Mouse (Mus musculus) limb, embryonic 11.5 days (tissue): ENCODE data around the gene Myog. TPM values are rescaled to one million over a fixed set of nuclear protein-coding genes. Genes with fewer than 3 reads are reported as not detected.
"Not testable (repeated sequence)": the region's sequence is repeated elsewhere in the genome, so short reads cannot be mapped to it uniquely, and the experiment has no call there.

Experiments
- ATAC-seq: fragments of 200-750 bp; cut with Nextera tagmentation; 2 replicates; pipeline ENCODE4 v1.8.0; 2017; ENCODE audit warnings: low read depth; ENCODE audit not compliant: insufficient number of reproducible peaks, low FRiP score, low TSS enrichment
- DNase-seq: peaks from one replicate; pipeline ENCODE4 v3.0.0-alpha.2; 2015; ENCODE audit warnings: low spot score
- H3K27ac ChIP-seq: fragments of 300-500 bp; sonication (generic); replicated peaks from 2 replicates; pipeline ENCODE4 v1.5.1; 2014; ENCODE audit warnings: low read depth, mild to moderate bottlenecking, low read length
- H3K27me3 ChIP-seq: fragments of 300-500 bp; sonication (generic); 2 replicates; pipeline ENCODE4 v1.6.1; 2014; ENCODE audit warnings: mild to moderate bottlenecking, low read length, mixed read lengths; ENCODE audit not compliant: control insufficient read depth, insufficient read depth
- H3K36me3 ChIP-seq: fragments of 300-500 bp; sonication (generic); 2 replicates; pipeline ENCODE4 v1.6.1; 2014; ENCODE audit warnings: mild to moderate bottlenecking, low read length, moderate library complexity, mixed read lengths; ENCODE audit not compliant: control insufficient read depth, insufficient read depth
- H3K4me1 ChIP-seq: fragments of 300-500 bp; sonication (generic); 2 replicates; pipeline ENCODE4 v1.6.1; 2014; ENCODE audit warnings: low read length, mixed read lengths; ENCODE audit not compliant: control insufficient read depth, insufficient read depth
- H3K4me2 ChIP-seq: fragments of 300-500 bp; sonication (generic); 2 replicates; pipeline ENCODE4 v1.6.1; 2014; ENCODE audit warnings: low read depth, mild to moderate bottlenecking, moderate library complexity; ENCODE audit not compliant: severe bottlenecking
- H3K4me3 ChIP-seq: fragments of 300-500 bp; sonication (generic); 2 replicates; pipeline ENCODE4 v1.5.1; 2014; ENCODE audit warnings: low read depth, low read length
- H3K9ac ChIP-seq: fragments of 300-500 bp; sonication (generic); 2 replicates; pipeline ENCODE4 v1.6.1; 2014; ENCODE audit warnings: mild to moderate bottlenecking, low read length
- H3K9me3 ChIP-seq: fragments of 300-500 bp; sonication (generic); 2 replicates; pipeline ENCODE4 v1.6.1; 2016; ENCODE audit warnings: low read length; ENCODE audit not compliant: control insufficient read depth
- WGBS: fragments of 180-500 bp; shearing (Covaris S2); extraction: QIAGEN DNeasy Blood & Tissue Kit; methylation state at CpG from one replicate; pipeline ENCODE4 v1.1.7; 2014; 5-methylcytosine and 5-hydroxymethylcytosine counted together
- polyA plus RNA-seq: library from polyadenylated mRNA; unstranded; fragments of >200 nt; fragmentation: Nextera tagmentation; extraction: Ambion mirVana; gene quantifications from 2 replicates; pipeline ENCODE4 v1.2.1, GENCODE M21; 2014

Gene Myog
- polyA plus RNA-seq, 1 experiment from 2014 or later, result 30.5 TPM

DNA sequence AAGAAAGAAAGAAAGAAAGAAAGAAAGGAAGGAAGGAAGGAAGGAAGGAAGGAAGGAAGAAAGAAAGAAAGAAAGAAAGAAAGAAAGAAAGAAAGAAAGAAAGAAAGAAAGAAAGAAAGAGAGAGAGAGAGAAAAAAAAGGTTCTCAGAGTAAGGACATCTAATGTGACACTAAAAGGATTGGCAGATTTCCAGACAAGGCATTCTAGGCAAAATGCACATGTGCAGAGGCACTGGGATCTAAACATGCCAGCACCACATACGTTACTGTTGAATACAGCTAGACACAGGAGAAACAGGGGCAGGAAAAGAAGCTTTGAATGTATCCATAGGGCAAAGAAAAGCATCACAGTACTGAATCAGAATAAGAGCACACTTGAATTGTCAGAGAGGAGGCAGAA, 40.1 kb upstream of the Myog start:
- not testable (repeated sequence) for H3K4me1 ChIP-seq, DNase-seq, H3K27ac ChIP-seq, ATAC-seq, H3K4me3 ChIP-seq, H3K36me3 ChIP-seq, H3K9ac ChIP-seq, H3K9me3 ChIP-seq, H3K4me2 ChIP-seq, H3K27me3 ChIP-seq
- WGBS, result 89% methylated on average over 1 of the region's 1 CpGs

DNA sequence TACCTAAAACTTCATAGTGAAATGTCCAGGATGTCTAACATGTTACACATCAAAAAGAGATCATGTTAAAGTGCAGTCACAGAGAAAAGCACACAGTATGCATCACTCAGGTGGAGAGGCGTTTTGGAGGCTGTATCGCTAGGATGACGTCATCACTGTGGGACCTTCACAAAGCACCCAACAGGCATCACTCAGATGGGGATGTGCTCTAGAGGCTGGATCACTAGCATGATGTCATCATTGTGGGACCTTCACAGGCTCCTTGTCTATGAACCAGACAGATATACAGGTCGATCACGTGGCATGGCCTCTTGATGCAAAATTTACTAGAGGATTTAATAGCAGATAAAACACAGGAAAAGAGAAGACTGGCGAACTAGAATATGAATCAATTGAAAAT, 25.4 kb upstream of the Myog start:
- Histone ChIP-seq H3K27me3 (no peaks in the 10 kb centered on the region), H3K27ac (no peak overlapping the region), H3K9ac (no peak overlapping the region), H3K4me2 (no peak overlapping the region), H3K4me3 (no peak overlapping the region), H3K36me3 (no peaks in the 10 kb centered on the region), H3K4me1 (no peaks in the 10 kb centered on the region), H3K9me3 (no peaks in the 10 kb centered on the region)
- WGBS, result 93% methylated on average over 6 of the region's 6 CpGs
- DNase-seq (no peak), ATAC-seq (no peak)

DNA sequence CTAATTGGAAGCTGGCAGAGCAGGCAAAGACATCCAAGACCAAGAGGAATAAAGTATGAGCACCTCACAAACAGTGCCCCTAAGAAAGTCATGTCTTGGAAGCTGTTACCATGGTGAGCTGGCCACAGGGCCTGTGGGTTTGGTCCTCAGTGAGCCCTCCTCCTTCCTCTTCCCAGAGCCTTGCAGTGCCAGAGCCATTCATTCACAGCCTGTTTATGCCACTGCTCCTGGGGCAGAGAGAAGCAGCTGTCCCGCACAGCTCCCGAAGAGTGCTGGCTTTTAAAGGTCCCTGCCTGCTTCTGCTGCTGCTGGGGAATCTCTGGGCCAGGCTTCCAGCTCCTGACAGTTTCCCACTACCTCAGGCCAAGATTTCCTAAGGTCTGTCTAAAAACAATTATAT, 24.0 kb upstream of the Myog start:
- DNase-seq (no peak), ATAC-seq (no peak)
- no peak overlapping the region for H3K27ac ChIP-seq
- H3K27me3 ChIP-seq, result no peaks in the 10 kb centered on the region
- no peaks in the 10 kb centered on the region for H3K36me3 ChIP-seq
- WGBS, result 49% methylated on average over 2 of the region's 2 CpGs
- H3K4me3 ChIP-seq, result no peak overlapping the region
- H3K9ac ChIP-seq, result no peak overlapping the region
- no peaks in the 10 kb centered on the region for H3K9me3 ChIP-seq
- H3K4me1 ChIP-seq, result no peaks in the 10 kb centered on the region
- H3K4me2 ChIP-seq, result no peak overlapping the region

DNA sequence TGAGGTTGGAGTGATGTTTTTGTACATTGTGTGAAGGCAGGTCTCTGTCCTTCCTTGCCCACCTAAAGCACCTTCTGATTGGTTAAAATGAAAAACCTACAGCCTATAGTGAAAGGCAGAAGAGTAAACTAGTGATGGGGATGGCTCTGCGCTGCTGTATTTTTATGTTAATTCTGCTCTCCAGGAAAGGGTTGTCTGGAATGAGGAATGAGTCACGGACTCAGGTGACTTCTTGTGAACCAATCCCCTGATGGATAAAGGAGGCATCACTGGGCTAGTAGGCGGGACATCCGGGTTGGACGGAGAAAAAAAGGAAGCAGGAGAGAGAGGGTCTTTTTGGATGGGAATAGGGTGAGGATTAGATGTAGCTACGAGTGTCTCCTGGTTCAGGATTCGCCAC, 19.8 kb upstream of the Myog start:
- Histone ChIP-seq H3K4me2 (no peak overlapping the region), H3K4me3 (no peak overlapping the region), H3K9me3 (no peaks in the 10 kb centered on the region), H3K36me3 (no peaks in the 10 kb centered on the region), H3K27me3 (no peaks in the 10 kb centered on the region), H3K4me1 (no peaks in the 10 kb centered on the region), H3K9ac (no peak overlapping the region), H3K27ac (no peak overlapping the region)
- no peak for DNase-seq
- ATAC-seq, result no peak
- 70% methylated on average over 7 of the region's 7 CpGs for WGBS

DNA sequence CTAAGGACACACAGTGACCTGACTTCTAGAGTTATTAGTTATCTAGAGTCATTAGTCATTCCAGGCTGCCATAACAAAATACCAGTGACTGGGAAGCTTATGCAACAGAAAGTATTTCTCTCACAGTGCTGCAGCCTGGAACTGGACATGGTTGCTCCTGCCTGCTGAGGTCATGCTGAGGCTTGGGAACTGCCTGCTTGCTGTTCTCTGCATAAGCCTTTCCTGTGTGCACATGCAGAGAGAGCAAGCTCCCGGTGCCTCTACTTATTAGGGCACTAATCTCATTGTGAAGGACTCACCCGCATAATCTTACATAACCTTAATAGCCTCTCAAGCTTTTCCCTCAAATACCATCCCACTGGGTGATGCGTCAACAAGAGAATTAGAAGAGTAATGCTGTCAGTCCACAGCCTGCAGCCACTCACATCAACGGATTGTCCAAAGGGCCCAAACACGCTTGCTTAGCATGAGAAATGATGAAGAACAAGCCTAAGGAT, 17.0 kb upstream of the Myog start:
- H3K27ac ChIP-seq, result no peak overlapping the region
- peaks cover 3% of the 10 kb centered on the region; the same call in 1 of the 2 replicates for H3K4me1 ChIP-seq
- no peaks in the 10 kb centered on the region for H3K36me3 ChIP-seq
- H3K4me3 ChIP-seq, result no peak overlapping the region
- no peak for DNase-seq
- no peaks in the 10 kb centered on the region for H3K27me3 ChIP-seq
- no peak overlapping the region for H3K4me2 ChIP-seq
- ATAC-seq, result no peak
- H3K9ac ChIP-seq, result no peak overlapping the region
- 86% methylated on average over 5 of the region's 5 CpGs for WGBS
- no peaks in the 10 kb centered on the region for H3K9me3 ChIP-seq

DNA sequence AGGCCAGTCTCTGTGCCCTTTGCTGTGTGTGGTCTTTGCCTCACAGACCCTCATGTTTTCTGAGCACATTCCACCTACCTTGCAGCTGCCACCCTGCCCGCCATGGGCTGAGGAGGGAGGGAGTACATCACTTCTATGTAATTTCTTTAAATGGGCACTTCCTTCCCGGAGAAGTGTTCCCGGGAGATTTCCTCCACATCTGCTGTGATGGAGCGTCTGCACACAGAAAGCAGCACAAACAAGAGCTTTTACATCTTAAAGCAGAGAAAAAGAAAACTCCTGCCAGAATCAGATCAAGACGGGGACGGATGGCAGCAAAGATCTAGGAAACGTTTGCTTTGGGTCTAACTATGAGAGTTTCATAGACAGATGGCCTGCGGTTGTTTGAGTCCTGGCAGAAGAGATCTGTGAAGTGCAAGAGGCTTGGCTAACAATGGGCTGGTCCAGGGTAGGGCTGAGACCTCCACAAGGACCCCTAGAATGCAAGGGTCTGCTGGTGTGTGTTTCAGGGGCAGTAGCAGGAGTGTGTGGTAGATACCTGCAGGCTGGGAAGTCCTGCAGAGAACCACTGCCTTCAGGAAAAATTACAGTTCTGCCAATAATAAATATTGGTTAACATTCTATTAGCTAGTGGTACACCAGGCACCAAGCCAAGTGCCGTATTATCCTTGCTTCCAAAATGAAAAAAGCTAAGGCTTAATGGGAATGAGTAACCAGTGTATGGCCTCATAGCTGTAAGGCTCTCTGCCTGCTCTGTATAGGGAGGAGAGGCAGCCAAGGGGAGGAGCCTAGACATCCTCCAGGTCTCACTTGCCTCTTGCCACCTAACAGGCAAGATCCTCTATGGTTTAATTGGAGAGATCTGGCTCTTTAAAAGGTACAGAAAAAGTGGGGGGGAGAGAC, 16.0 kb upstream of the Myog start:
- no peak for ATAC-seq
- H3K4me1 ChIP-seq, result peaks cover 3% of the 10 kb centered on the region; the same call in 1 of the 2 replicates
- H3K9ac ChIP-seq, result no peak overlapping the region
- no peak overlapping the region for H3K27ac ChIP-seq
- no peak for DNase-seq
- no peak overlapping the region for H3K4me2 ChIP-seq
- H3K36me3 ChIP-seq, result no peaks in the 10 kb centered on the region
- H3K27me3 ChIP-seq, result no peaks in the 10 kb centered on the region
- 66% methylated on average over 9 of the region's 9 CpGs for WGBS
- no peaks in the 10 kb centered on the region for H3K9me3 ChIP-seq
- H3K4me3 ChIP-seq, result no peak overlapping the region

DNA sequence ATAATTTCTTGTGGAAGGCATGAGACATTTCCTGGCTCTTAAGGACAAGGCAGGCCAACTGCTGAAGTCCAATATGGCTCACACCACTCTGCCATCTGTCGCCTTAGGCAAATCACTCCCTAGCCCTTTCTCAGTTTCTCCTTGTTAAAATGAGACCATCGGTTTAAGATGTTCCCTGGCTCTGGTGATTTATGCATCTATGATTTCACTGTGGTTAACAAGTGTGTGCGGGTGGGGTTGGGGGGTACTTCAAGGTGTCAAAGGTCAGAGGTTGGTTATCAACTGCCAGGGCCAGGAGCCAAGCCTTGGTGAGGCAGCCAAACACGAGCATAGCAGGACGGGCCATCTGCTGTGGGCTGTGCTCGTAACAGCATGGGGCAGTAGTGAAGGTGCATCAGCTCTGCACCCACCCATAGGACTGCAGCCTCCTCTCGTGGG, 15.3 kb upstream of the Myog start:
- H3K9me3 ChIP-seq, result no peaks in the 10 kb centered on the region
- H3K27me3 ChIP-seq, result no peaks in the 10 kb centered on the region
- H3K4me3 ChIP-seq, result no peak overlapping the region
- H3K9ac ChIP-seq, result no peak overlapping the region
- H3K36me3 ChIP-seq, result no peaks in the 10 kb centered on the region
- ATAC-seq (no peak), DNase-seq (no peak)
- 66% methylated on average over 7 of the region's 7 CpGs for WGBS
- H3K4me2 ChIP-seq, result no peak overlapping the region
- peaks cover 3% of the 10 kb centered on the region; the same call in 1 of the 2 replicates for H3K4me1 ChIP-seq
- no peak overlapping the region for H3K27ac ChIP-seq

DNA sequence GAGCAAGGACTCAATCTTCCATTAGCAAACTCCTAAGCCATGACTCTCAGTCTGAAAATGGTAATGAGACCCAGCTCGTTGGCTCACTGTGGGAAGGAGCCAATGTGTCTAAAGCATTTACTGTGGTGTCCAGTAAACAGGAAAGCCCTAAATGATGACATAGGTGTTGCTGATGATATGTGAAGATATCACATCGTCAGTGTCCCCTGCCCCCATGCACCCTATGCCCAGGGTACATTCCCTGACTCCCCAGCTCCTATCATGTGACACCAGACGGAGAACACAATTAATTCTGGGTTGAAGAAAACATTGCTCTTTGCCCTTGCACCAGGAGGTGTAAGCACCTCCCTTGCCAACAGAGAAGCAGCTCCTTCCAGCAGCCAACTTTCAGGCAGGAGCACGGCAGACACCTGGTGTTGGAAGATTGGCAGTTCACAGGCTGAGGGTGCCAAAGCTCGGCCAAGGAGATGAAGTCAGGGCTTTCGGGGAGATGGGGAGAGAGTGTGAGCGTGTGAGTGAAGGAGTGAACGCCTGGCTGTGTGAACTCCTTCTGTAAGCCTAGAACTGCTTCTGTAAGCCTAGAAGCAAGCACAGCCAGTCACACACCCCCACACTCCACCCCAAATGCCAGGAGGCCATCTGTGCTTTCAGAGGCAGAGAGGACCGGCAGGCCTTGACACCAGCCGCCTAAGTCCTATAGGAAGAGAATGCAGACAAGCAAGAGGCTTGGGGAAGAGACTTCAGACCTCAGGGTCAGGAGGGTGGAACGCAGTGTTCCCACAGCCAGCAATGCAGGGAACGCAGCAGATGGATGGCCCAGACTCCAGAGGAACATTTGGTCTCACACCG, 13.9 kb upstream of the Myog start:
- DNase-seq, result no peak
- no peaks in the 10 kb centered on the region for H3K9me3 ChIP-seq
- peaks cover 3% of the 10 kb centered on the region; the same call in 1 of the 2 replicates for H3K4me1 ChIP-seq
- H3K27ac ChIP-seq, result no peak overlapping the region
- no peak overlapping the region for H3K9ac ChIP-seq
- WGBS, result 48% methylated on average over 13 of the region's 13 CpGs
- H3K4me3 ChIP-seq, result no peak overlapping the region
- no peak for ATAC-seq
- H3K4me2 ChIP-seq, result no peak overlapping the region
- H3K36me3 ChIP-seq, result no peaks in the 10 kb centered on the region
- no peaks in the 10 kb centered on the region for H3K27me3 ChIP-seq
